20 mouse cellular contexts compared by ENCODE assay signal in the genomic region with DNA sequence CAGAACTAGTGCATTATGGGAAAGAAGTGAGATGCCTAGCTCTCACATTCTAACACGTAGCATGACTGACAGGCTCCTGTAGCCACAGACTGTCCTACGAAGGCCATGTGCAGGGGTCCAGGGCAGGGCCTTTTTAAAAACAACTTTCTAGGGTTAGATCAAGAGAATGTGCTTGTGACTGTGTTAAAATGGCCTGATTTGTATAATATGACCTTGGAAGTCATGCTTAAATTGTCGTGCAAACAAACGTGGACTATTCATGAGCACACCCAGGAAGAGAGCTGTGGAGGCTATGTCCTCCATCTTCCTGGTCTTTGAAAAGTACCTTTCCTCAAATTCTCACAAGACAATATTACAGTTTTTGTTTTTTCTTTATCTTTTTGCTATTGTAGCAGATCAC.
DNase-seq lines count a peak whose midpoint lies in the region; ATAC-seq and TF ChIP-seq lines count a peak whose summit lies in the region.
"Had no signal": no experiment of that assay in that cellular context is flagged by ENCODE, and none has a peak within 500 bp of the region (broad histone marks: within the 10 kb centered on the region; RNA-seq: fewer than 3 reads in every experiment).

No protein-coding gene starts in this region.

- no peaks in the 10 kb centered on the region for H3K27me3 ChIP-seq in cerebellum, adult 2 months (ENCODE audit: control insufficient read depth, insufficient read depth, low read length)
- H3K27me3 ChIP-seq: embryonic facial prominence, embryonic 12.5 days; forebrain, embryonic 13.5 days; forebrain, embryonic 15.5 days; Patski had no signal

- H3K4me1 ChIP-seq in cerebellum, adult 2 months (ENCODE audit: control insufficient read depth, insufficient read depth, low read length), result peaks cover 3% of the 10 kb centered on the region; the same call in 1 of the 2 replicates
- H3K4me1 ChIP-seq: embryonic facial prominence, embryonic 12.5 days; forebrain, embryonic 13.5 days; forebrain, embryonic 15.5 days had no signal

- no peak for TF ChIP-seq POLR2A in cerebellum, adult 2 months (IDR thresholded peaks at IDR 0.05; ENCODE audit: borderline replicate concordance, insufficient read depth, low read length)

- peak; percentile 45 for ATAC-seq in CD4-positive, CD25-positive, alpha-beta regulatory T cell, adult 4 months
- ATAC-seq: activated CD4-positive, CD25-positive, alpha-beta regulatory T cell, adult 4 months; forebrain, embryonic 13.5 days; forebrain, embryonic 15.5 days; forebrain, postnatal 0 days; Patski had no signal

- no peak overlapping the region for H3K27ac ChIP-seq in cerebellum, adult 2 months (ENCODE audit: insufficient read depth, low read length)
- H3K27ac ChIP-seq: embryonic facial prominence, embryonic 10.5 days; embryonic facial prominence, embryonic 12.5 days; forebrain, embryonic 13.5 days; forebrain, embryonic 15.5 days had no signal

- H3K4me3 ChIP-seq in cerebellum, adult 2 months (replicated peaks; ENCODE audit: insufficient read depth, low read depth, low read length), result no peak overlapping the region
- H3K4me3 ChIP-seq: embryonic facial prominence, embryonic 10.5 days; embryonic facial prominence, embryonic 12.5 days; forebrain, embryonic 13.5 days; forebrain, embryonic 15.5 days had no signal

- no peak for TF ChIP-seq CTCF in cerebellum, adult 2 months (IDR thresholded peaks at IDR 0.05; ENCODE audit: borderline replicate concordance, insufficient read depth, low read depth, low read length)

- WGBS in cerebellum, adult 2 months, result 83% methylated on average over 4 of the region's 4 CpGs

- DNase-seq in CD4-positive, CD25-positive, alpha-beta regulatory T cell, adult 2 months (ENCODE audit: low read depth, low spot score), result peak; percentile 33
- DNase-seq in induced T-regulatory cell, adult 2 months (ENCODE audit: low read depth), result peak; percentile 34
- no peak for DNase-seq in cerebellum, adult 2 months
- DNase-seq in layer of hippocampus, adult 8-10 months (ENCODE audit: low spot score in 2 of 2), result no peak
- DNase-seq in lung, postnatal 10 days, result no peak
- DNase-seq: adrenal gland, adult 8-10 months; adrenal gland, postnatal 14 days; adrenal gland, postnatal 36 days; cerebellum, adult 18-20 months; cerebellum, adult 9-10 months; cerebellum, postnatal 10 days; cerebellum, postnatal 25 days; forebrain, postnatal 0 days had no signal

Comparison
In these comparisons a context has a peak if more than half of its experiments do, and no peak if none do; other contexts are left out.
1. DNase-seq: peak in CD4-positive, CD25-positive, alpha-beta regulatory T cell, adult 2 months (single experiment) and induced T-regulatory cell, adult 2 months (single experiment); none in cerebellum, adult 2 months (0 of 2), layer of hippocampus, adult 8-10 months (0 of 2) and lung, postnatal 10 days (single experiment).